Mouse (Mus musculus) heart, adult 2 months (tissue): Measurements from ENCODE around the gene Fbxl12. TPM values are rescaled to one million over a fixed set of nuclear protein-coding genes. Genes with fewer than 3 reads are reported as not detected.
A peak's percentile ranks its signal among the peaks of the same experiment; 100 is the strongest.

Experiments used
- DNase-seq, 2 experiments: peaks; one replicate each; pipeline ENCODE4 v3.0.0; 2021
- H3K27ac ChIP-seq: fragments of 200-600 bp; 2 replicates; pipeline ENCODE4 v1.8.1; 2022
- H3K27me3 ChIP-seq: fragments of 200-500 bp; 2 replicates; pipeline ENCODE4 v1.6.1; 2012; ENCODE audit warnings: mild to moderate bottlenecking, low read length, inconsistent platforms, mixed read lengths; ENCODE audit not compliant: control insufficient read depth, insufficient read depth
- H3K36me3 ChIP-seq: fragments of 200-500 bp; 2 replicates; pipeline ENCODE4 v1.6.1; 2012; ENCODE audit warnings: low read length, inconsistent platforms; ENCODE audit not compliant: control insufficient read depth, insufficient read depth
- H3K4me1 ChIP-seq: fragments of 200-500 bp; 2 replicates; pipeline ENCODE4 v1.6.1; 2011; ENCODE audit warnings: low read length; ENCODE audit not compliant: control insufficient read depth, insufficient read depth
- H3K4me3 ChIP-seq: fragments of 200-600 bp; 2 replicates; pipeline ENCODE4 v1.8.1; 2022
- H3K79me2 ChIP-seq: fragments of 200-500 bp; replicated peaks from 2 replicates; pipeline ENCODE4 v1.6.1; 2012; ENCODE audit warnings: mild to moderate bottlenecking, inconsistent platforms, low read length, moderate library complexity, mixed read lengths; ENCODE audit not compliant: control insufficient read depth, insufficient read depth
- H3K9ac ChIP-seq: fragments of 200-500 bp; 2 replicates; pipeline ENCODE4 v1.6.1; 2012; ENCODE audit warnings: low read depth, mild to moderate bottlenecking, control low read depth, inconsistent platforms, low read length, mixed read lengths
- CTCF ChIP-seq: fragments of 200-600 bp; IDR thresholded peaks from 2 replicates; pipeline ENCODE4 v1.8.1; 2022; ENCODE audit warnings: antibody characterized with exemption, mild to moderate bottlenecking, moderate library complexity
- EP300 ChIP-seq: fragments of 200-500 bp; IDR thresholded peaks from 2 replicates; pipeline ENCODE4 v1.6.1; 2011; ENCODE audit warnings: low read depth, low read length, control low read depth; ENCODE audit not compliant: insufficient read depth
- POLR2A ChIP-seq: fragments of 200-500 bp; IDR thresholded peaks from 2 replicates; pipeline ENCODE4 v1.6.1; 2011; ENCODE audit warnings: mild to moderate bottlenecking, low read depth, low read length, control low read depth; ENCODE audit not compliant: insufficient read depth
- WGBS: fragments of 180-500 bp; shearing (Covaris S2); methylation state at CpG from one replicate; pipeline ENCODE4 v1.1.7; 2018; 5-methylcytosine and 5-hydroxymethylcytosine counted together
- intact Hi-C: fragments of 180-260 bp; cut with DNase I; formaldehyde crosslinking; loops from one replicate; pipeline ENCODE4 v1.15.1; 2025
- polyA plus RNA-seq: library from polyadenylated mRNA; depleted of rRNA; stranded (reverse); fragments of >200 nt; gene quantifications from 2 replicates; pipeline ENCODE4 v1.2.3, GENCODE M21; 2012
- total RNA-seq, 2 experiments: library from RNA; stranded (reverse); gene quantifications; 2 replicates each; pipeline ENCODE4 v1.2.3; 2021

Gene Fbxl12
- total and polyA plus RNA-seq, 3 experiments = 8.8 to 17.9 (median 10.3) TPM

DNA sequence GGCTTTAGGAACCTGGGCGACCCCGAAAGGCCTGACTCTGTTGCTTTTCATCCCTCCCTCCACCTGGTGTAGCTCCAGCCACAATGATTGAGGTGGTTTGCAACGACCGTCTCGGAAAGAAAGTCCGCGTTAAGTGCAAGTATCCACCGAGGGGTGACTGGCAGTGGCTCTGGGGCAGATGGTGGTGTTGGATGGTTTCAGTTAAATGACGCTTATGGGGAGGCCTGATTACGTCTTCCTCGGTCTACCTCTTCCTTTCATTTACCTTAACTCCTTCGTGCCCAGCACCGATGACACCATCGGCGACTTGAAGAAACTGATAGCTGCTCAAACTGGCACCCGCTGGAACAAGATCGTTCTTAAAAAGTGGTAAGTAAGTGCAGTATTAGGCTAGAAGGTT lies 554 bp upstream of the Fbxl12 start:
- TF ChIP-seq POLR2A (no peak), CTCF (no peak), EP300 (no peak)

GRCm38 (mm10) chr9:20643781-20644180 lies 786 bp downstream of the Fbxl12 start:
- no peaks in the 10 kb centered on the region for H3K27me3 ChIP-seq
- DNase-seq = no peak
- no peaks in the 10 kb centered on the region; the same call in 1 of the 2 replicates for H3K36me3 ChIP-seq
- WGBS = 2% methylated on average over 13 of the region's 13 CpGs
- no peak for TF ChIP-seq EP300
- TF ChIP-seq POLR2A = no peak
- no peak for TF ChIP-seq CTCF
- intact Hi-C loops = loop anchor here (2.0 to 10.0 kb wide), 4 partner anchors 37 to 149 kb away; partner anchors contain the start of genes Zfp266, Zfp426 and Zfp846
- peak overlapping the region; percentile 99 for H3K4me3 ChIP-seq
- peak overlapping the region; percentile 92 for H3K27ac ChIP-seq
- peaks cover 5% of the 10 kb centered on the region for H3K4me1 ChIP-seq
- H3K9ac ChIP-seq = peak overlapping the region; percentile 47
- peaks cover 3% of the 10 kb centered on the region for H3K79me2 ChIP-seq

More for the DNA sequence above, 554 bp upstream of the Fbxl12 start:
- WGBS = 1% methylated on average over 17 of the region's 17 CpGs
- no peaks in the 10 kb centered on the region for H3K27me3 ChIP-seq
- H3K27ac ChIP-seq = peak overlapping the region; percentile 92
- peak overlapping the region; percentile 84 for H3K9ac ChIP-seq
- peak overlapping the region; percentile 99 for H3K4me3 ChIP-seq
- peaks cover 3% of the 10 kb centered on the region for H3K79me2 ChIP-seq
- DNase-seq = peak in 1 of 2 experiments; percentile 28
- H3K36me3 ChIP-seq = no peaks in the 10 kb centered on the region; the same call in 1 of the 2 replicates
- intact Hi-C loops = loop anchor here (10.0 kb wide), 2 partner anchors 120 to 150 kb away; partner anchors contain the start of genes Zfp266 and Zfp426
- H3K4me1 ChIP-seq = peaks cover 5% of the 10 kb centered on the region

GRCm38 (mm10) chr9:20642896-20643466 lies 1.6 kb downstream of the Fbxl12 start:
- H3K27me3 ChIP-seq = no peaks in the 10 kb centered on the region
- TF ChIP-seq CTCF = peak; percentile 45
- TF ChIP-seq POLR2A = peak; percentile 66
- TF ChIP-seq EP300 = 0 out of 2 replicates have a peak, but pooled peaks have one; percentile 34
- H3K4me3 ChIP-seq = peak overlapping the region; percentile 99
- peak overlapping the region; percentile 34 for H3K9ac ChIP-seq
- H3K4me1 ChIP-seq = peaks cover 5% of the 10 kb centered on the region
- no peaks in the 10 kb centered on the region; the same call in 1 of the 2 replicates for H3K36me3 ChIP-seq
- DNase-seq = peak; percentile 82 to 88
- H3K79me2 ChIP-seq = peaks cover 5% of the 10 kb centered on the region
- intact Hi-C loops = loop anchor here (2.0 to 10.0 kb wide), 4 partner anchors 36 to 148 kb away; partner anchors contain the start of genes Zfp266, Zfp426 and Zfp846
- under 1% methylated on average over 30 of the region's 30 CpGs for WGBS
- H3K27ac ChIP-seq = peak overlapping the region; percentile 92

GRCm38 (mm10) chr9:20642101-20642895 lies 2.3 kb downstream of the Fbxl12 start, which contains the start of gene Ubl5:
TSS of gene Ubl5 (plus strand) at chr9:20642878.
- intact Hi-C loops = loop anchor here (2.0 to 10.0 kb wide), 4 partner anchors 35 to 147 kb away; partner anchors contain the start of genes Zfp266, Zfp426 and Zfp846
- peaks cover 5% of the 10 kb centered on the region for H3K79me2 ChIP-seq
- H3K4me3 ChIP-seq = peak within 1 kb of the TSS; percentile 99
- H3K4me1 ChIP-seq = peaks cover 5% of the 10 kb centered on the region
- TF ChIP-seq POLR2A (0 out of 2 replicates have a peak, but pooled peaks have one; percentile 21), EP300 (no peak), CTCF (no peak)
- peak within 1 kb of the TSS; percentile 92 for H3K27ac ChIP-seq
- H3K27me3 ChIP-seq = no peaks in the 10 kb centered on the region
- peak within 1 kb of the TSS; percentile 84 for H3K9ac ChIP-seq
- DNase-seq = peak; percentile 70 to 73
- H3K36me3 ChIP-seq = no peaks in the 10 kb centered on the region; the same call in 1 of the 2 replicates
- WGBS = 2% methylated on average over 51 of the region's 51 CpGs

- Histone ChIP-seq H3K27me3 (no peaks in the 10 kb centered on the region), H3K4me3 (peak overlapping the region; percentile 99), H3K9ac (peak overlapping the region; percentile 16), H3K4me1 (peaks cover 5% of the 10 kb centered on the region), H3K79me2 (peaks cover 5% of the 10 kb centered on the region), H3K27ac (peak overlapping the region; percentile 92), H3K36me3 (no peaks in the 10 kb centered on the region; the same call in 1 of the 2 replicates)
- 3% methylated on average over 6 of the region's 6 CpGs for WGBS
- TF ChIP-seq CTCF (no peak), POLR2A (no peak), EP300 (no peak)
- intact Hi-C loops = loop anchor here (10.0 kb wide), 2 partner anchors 117 to 147 kb away; partner anchors contain the start of genes Zfp266 and Zfp426
- DNase-seq = no peak
Measured at GRCm38 (mm10) chr9:20641501-20641900, 3.1 kb downstream of the Fbxl12 start.
